Mouse (Mus musculus): ENCODE data around the gene Ubr2. TPM values are rescaled to one million over a fixed set of nuclear protein-coding genes. Genes with fewer than 3 reads are reported as not detected.

Gene Ubr2
- total and polyA plus RNA-seq, 3 experiments = 20.4 to 50.9 (median 39.6) TPM

DNA sequence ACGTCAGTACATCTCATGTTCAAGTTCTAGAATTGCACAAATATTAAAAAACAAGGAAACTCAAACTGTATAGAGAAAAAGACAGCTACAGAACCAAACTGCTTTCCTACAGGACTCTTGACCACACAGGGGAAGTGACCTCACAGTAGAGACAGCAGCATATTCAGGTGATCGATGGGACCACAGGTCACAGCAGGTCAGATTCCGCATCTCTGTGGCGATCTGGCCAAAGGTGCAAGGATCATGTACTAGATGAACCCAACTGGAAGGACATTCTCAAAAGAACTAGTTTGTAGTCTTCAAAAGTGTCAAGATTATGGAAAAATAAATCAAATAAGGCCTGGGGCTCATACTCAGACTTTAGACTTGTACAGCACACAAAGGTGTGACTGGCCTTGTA lies 11.5 kb downstream of the Ubr2 start:
- Histone ChIP-seq H3K27ac (ENCODE audit: insufficient read depth, low read depth) (no peak overlapping the region), H3K27me3 (replicated peaks) (no peaks in the 10 kb centered on the region), H3K4me1 (ENCODE audit: control insufficient read depth in 1 of 2, insufficient read depth in 2 of 2) (peaks cover 14 to 41% of the 10 kb centered on the region in 2 experiments), H3K79me2 (replicated peaks; ENCODE audit: control insufficient read depth, extremely low read depth, insufficient read depth, poor library complexity, severe bottlenecking) (peaks cover 55% of the 10 kb centered on the region), H3K9me3 (replicated peaks; ENCODE audit: low read length) (no peaks in the 10 kb centered on the region), H3K4me2 (ENCODE audit: insufficient read depth, low read depth, poor library complexity, severe bottlenecking) (no peak overlapping the region), H3K9ac (ENCODE audit: insufficient read depth, low read depth) (no peak overlapping the region), H3K36me3 (replicated peaks in 1 of 2; ENCODE audit: control insufficient read depth in 1 of 2, insufficient read depth in 1 of 2, low read length in 1 of 2) (peaks cover 53 to 85% of the 10 kb centered on the region in 2 experiments), H3K4me3 (replicated peaks in 1 of 3; ENCODE audit: low read depth in 2 of 3, low read length in 2 of 3, poor library complexity in 1 of 3) (no peak overlapping the region)
- in situ Hi-C loops (cut with MboI; ENCODE audit: low pct_ligation_motif_present, low pct_unique_long_range_greater_than_20kb, low sequenced_read_pairs) = loop anchor here (25.0 kb wide), 1 partner anchor 762 kb away; the partner anchor contains the start of genes Polr1c and Yipf3
- no peak for DNase-seq (ENCODE audit: extremely low read depth)
- TF ChIP-seq UBTF (IDR thresholded peaks at IDR 0.05; ENCODE audit: low read depth, low read length) (no peak), TBP (conservative IDR thresholded peaks at IDR 0.05; ENCODE audit: low read depth, low read length) (no peak), CHD2 (IDR thresholded peaks at IDR 0.05; ENCODE audit: low read length) (no peak), IRF4 (IDR thresholded peaks at IDR 0.05; ENCODE audit: low read depth, low read length) (no peak), GABPA (IDR thresholded peaks at IDR 0.05; ENCODE audit: insufficient replicate concordance, low read depth, low read length) (no peak), JUND (conservative IDR thresholded peaks at IDR 0.05; ENCODE audit: low read depth, low read length) (no peak), CHD1 (IDR thresholded peaks at IDR 0.05; ENCODE audit: low read depth, low read length) (no peak), CTCF (conservative IDR thresholded peaks at IDR 0.05 in 1 of 2, IDR thresholded peaks at IDR 0.05 in 1 of 2; ENCODE audit: low read depth in 2 of 2, low read length in 2 of 2) (no peak), HCFC1 (IDR thresholded peaks at IDR 0.05; ENCODE audit: low read depth, low read length) (no peak), JUN (IDR thresholded peaks at IDR 0.05; ENCODE audit: insufficient read depth, low read depth, low read length) (no peak), USF2 (conservative IDR thresholded peaks at IDR 0.05; ENCODE audit: low read depth, low read length) (no peak), KAT2A (IDR thresholded peaks at IDR 0.05; ENCODE audit: insufficient replicate concordance, low read length) (no peak)
- dilution Hi-C loops (cut with MboI; ENCODE audit: extremely low pct_ligation_motif_present, extremely low pct_unique_long_range_greater_than_20kb, low sequenced_read_pairs) = no loop called here

- H3K9me3 ChIP-seq (replicated peaks; ENCODE audit: low read length) = no peaks in the 10 kb centered on the region
- H3K27me3 ChIP-seq (replicated peaks) = no peaks in the 10 kb centered on the region
- no peak for TF ChIP-seq MAX (IDR thresholded peaks at IDR 0.05; ENCODE audit: low read length)
- no peak for TF ChIP-seq JUN (IDR thresholded peaks at IDR 0.05; ENCODE audit: insufficient read depth, low read depth, low read length)
- TF ChIP-seq RCOR1 (conservative IDR thresholded peaks at IDR 0.05; ENCODE audit: low read depth, low read length) = no peak
- TF ChIP-seq MAZ (IDR thresholded peaks at IDR 0.05; ENCODE audit: low read depth, low read length) = no peak
- no peak for TF ChIP-seq RAD21 (IDR thresholded peaks at IDR 0.05; ENCODE audit: low read depth, low read length)
- no peak for TF ChIP-seq CHD2 (IDR thresholded peaks at IDR 0.05; ENCODE audit: low read length)
- TF ChIP-seq ETS1 (conservative IDR thresholded peaks at IDR 0.05; ENCODE audit: low read depth, low read length) = no peak
- no peak for TF ChIP-seq MYC (IDR thresholded peaks at IDR 0.05; ENCODE audit: low read depth, low read length)
- TF ChIP-seq NRF1 (IDR thresholded peaks at IDR 0.05; ENCODE audit: low read depth, low read length) = no peak
- no peak for TF ChIP-seq ELF1 (IDR thresholded peaks at IDR 0.05; ENCODE audit: low read depth, low read length)
- peaks cover 49% of the 10 kb centered on the region for H3K79me2 ChIP-seq (replicated peaks; ENCODE audit: control insufficient read depth, extremely low read depth, insufficient read depth, poor library complexity, severe bottlenecking)
- peaks cover 64 to 92% of the 10 kb centered on the region in 2 experiments for H3K36me3 ChIP-seq (replicated peaks in 1 of 2; ENCODE audit: control insufficient read depth in 1 of 2, insufficient read depth in 1 of 2, low read length in 1 of 2)
- peaks cover 13 to 56% of the 10 kb centered on the region in 2 experiments for H3K4me1 ChIP-seq (ENCODE audit: control insufficient read depth in 1 of 2, insufficient read depth in 2 of 2)
- dilution Hi-C loops (cut with MboI; ENCODE audit: extremely low pct_ligation_motif_present, extremely low pct_unique_long_range_greater_than_20kb, low sequenced_read_pairs) = no loop called here
- no peak overlapping the region for H3K9ac ChIP-seq (ENCODE audit: insufficient read depth, low read depth)
- no peak overlapping the region for H3K4me2 ChIP-seq (ENCODE audit: insufficient read depth, low read depth, poor library complexity, severe bottlenecking)
- no peak for DNase-seq (ENCODE audit: extremely low read depth)
- no peak overlapping the region; the same call in 1 of the 2 replicates for H3K27ac ChIP-seq (ENCODE audit: insufficient read depth, low read depth)
- H3K4me3 ChIP-seq (replicated peaks in 1 of 3; ENCODE audit: low read depth in 2 of 3, low read length in 2 of 3, poor library complexity in 1 of 3) = no peak overlapping the region
- in situ Hi-C loops (cut with MboI; ENCODE audit: low pct_ligation_motif_present, low pct_unique_long_range_greater_than_20kb, low sequenced_read_pairs) = loop anchor here (25.0 kb wide), 1 partner anchor 759 kb away; the partner anchor contains the start of genes Polr1c and Yipf3
Observed at GRCm38 (mm10) chr17:46996484-46996883, 13.9 kb downstream of the Ubr2 start.

Measured in CH12.LX (cell line).